Mouse (Mus musculus) cerebellum, adult 11-12 months (tissue): ENCODE data around the gene Trappc5.

ENCODE experiments used
- DNase-seq: peaks from one replicate; pipeline ENCODE4 v3.0.0; 2022

The Trappc5 gene

DNA sequence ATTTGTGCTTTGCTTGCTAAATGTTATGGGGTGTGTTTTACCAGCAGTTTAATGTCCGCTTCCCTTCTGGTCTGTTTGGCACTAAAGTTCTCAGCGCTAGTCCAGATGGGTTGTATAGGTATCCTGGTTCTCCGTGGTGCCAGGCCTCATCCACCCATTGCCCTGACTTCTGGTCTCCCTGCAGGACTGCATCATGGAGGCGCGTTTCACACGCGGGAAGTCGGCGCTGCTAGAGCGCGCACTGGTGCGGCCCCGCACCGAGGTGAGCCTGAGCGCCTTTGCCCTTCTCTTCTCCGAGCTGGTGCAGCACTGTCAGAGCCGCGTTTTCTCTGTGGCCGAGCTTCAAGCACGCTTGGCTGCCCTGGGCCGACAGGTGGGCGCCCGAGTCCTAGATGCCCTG is 2.7 kb downstream of the Trappc5 start:
- DNase-seq, result no peak

DNA sequence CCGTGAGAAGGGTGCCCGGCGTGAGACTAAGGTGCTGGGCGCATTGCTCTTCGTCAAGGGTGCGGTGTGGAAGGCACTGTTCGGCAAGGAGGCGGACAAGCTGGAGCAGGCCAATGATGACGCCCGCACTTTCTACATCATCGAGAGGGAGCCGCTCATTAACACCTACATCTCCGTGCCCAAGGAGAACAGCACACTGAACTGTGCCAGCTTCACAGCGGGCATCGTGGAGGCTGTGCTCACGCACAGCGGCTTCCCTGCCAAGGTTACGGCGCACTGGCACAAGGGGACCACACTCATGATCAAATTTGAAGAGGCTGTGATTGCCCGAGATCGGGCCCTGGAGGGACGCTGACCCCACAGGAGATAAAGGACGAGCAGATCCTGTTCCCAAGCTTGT is 3.1 kb downstream of the Trappc5 start:
- DNase-seq, result peak; percentile 75

DNA sequence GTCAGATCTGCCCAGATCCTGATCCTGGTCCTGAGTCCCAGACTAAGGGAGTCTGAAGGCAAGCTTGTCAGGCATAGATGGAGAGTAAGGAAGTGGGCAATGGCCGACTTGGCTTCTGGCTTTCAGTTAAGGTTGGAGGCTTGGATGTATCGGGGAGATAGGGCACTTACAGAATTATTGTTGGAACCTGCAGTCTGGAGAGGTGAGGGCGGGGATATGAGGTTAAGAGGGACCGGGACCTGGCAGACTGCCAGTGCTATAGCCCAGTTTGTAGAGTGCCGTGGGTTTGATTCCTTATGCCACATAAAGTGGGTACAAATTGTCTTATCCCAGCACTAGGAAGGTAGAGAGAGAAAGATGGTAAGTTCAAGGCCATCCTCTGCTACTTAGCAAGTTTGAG is 3.6 kb downstream of the Trappc5 start:
- DNase-seq, result peak; percentile 53

DNA sequence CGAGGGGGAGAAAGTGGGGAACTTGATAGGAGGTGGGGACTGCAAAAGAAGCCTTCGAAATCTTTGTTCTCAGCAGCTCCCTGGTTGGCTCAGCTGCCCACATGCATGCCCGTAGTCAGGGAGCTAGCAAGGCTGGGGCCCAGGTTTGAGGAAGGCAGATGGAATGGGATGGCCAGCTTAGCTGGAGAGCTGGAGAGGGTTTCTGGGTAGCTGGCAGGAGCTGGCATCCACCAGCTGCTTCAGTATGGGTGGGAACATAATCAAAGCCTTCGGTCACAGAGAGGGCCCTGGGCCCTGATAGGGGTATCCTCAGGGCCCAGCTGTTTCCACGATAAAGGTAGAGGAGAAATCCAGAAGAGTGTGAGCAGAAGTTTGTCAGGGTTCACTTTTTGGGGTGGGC is 6.3 kb downstream of the Trappc5 start:
- DNase-seq, result peak; percentile 46

DNA sequence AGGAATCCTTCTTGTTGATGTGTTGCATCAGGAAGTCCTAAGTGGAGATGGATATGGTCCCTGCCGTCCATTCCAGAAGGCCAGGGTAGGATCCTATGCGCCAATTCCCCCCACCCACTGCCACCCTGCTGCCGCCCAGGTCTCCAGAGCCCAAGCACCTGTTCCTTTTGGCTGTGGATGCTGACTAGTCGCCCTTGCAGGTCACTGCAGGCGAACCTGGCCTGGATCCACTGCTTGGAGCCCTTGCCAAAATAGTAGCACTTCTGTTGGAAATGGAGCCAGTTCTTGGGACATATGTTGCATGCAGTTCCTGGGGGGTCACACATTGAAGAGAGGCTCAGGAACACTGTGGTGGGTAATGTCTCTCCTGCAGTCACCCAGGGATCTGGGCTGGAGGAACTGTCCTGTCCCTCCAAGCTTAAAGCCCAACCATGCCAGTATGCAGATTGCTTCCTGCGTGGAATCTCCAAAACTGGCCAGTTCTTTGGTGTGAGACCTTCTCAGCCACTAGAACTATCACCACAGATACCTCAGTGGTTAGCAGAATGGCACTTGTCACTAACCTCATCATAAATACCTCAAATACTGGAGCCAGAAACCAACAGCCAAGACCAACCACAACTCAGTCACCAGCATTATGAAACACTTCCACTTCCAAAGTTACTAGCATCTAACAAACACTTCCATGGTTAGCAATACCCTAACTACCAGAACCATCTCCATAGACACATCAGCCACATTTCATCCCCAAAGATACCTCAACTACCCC is 7.5 kb downstream of the Trappc5 start:
- peak; percentile 89 for DNase-seq

DNA sequence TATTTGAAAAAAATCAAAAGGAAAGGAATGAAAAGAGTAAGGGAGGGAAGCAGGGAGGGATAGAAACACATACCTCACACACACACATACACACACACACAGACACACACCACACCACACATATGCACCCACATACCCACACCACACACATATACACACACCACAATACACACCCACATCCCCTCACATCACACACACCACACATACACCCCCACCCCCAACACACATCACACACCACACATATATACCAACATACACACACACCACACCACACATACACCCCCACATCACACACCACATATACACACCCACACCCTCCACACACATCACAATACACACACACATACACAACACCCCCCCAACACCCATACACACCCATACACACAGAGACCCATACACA is 8.4 kb downstream of the Trappc5 start:
- no peak for DNase-seq

DNA sequence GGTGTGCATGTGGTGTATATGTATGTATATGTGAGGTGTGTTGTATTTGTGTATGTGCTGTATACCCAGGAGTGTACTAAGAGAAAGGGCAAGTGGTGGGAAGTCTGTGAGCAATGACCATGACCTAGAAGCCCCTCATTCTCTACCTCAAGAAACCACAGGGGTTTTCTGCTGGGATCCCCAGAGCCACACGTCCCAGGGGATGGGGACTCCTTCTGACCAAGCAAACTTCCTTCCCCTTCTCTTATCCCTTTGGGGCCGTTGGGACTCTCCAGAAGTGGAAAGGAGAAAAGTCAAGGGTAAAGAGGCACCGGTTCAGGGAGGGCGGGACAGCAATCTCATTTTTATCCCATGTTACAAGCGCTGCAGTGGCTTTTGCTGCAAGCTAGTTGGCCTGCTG is 9.3 kb downstream of the Trappc5 start:
- no peak for DNase-seq

DNA sequence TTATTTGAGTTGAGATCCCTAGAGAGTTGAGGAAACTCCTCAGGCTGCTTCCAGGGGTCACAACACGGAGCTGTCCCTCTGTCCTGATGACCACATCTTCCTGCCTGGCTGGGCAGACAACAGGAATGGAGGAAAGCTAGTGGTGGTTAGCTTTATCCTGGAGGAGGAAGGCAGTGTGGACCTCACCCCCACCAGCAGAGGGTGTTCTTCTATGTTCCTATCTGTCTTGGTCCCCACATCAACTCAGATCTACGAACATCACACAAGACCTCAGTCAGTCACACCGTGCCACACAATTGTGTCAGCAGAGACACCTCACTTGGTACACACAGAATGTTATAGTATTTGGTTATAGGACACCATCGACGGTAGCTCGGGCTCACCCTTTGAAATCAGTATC is 11.4 kb downstream of the Trappc5 start:
- DNase-seq, result no peak

DNA sequence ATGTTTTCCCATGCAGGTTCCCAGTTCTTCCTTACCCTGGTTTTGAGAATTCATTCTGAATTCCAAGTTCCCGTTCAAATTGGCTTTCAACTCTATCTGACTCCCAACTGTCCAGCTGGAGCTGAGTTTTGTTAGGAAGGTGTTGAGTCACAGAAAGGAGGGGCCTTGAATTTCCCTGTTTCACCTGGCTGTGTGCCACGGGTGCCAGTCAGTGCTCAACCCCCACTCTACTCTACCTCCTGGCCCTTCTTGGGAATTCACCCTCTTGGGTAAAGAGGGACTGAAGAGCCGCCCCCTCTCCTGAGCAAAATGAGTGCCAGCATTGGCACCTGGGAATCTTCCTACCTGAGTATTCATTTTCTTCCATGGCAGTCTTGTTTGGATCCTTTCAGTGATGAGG is 14.7 kb downstream of the Trappc5 start:
- no peak for DNase-seq

DNA sequence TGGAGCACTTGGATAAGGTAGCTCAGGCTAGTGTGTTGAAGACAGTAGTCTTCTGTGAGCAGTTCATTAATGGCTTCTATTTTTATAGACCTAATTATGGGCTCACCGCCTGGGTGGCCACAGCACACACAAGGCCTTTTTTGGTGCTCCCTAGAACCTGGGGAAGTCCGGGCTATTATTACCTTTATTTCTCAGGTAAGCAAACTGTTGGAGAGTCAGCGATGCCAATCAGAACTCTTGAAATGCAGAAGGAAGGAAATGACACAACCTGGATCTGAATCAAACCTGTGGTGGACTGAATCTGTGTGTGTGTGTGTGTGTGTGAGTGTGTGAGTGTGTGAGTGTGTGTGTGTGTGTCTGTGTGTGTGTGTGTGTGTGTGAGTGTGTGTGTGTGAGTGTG is 18.0 kb downstream of the Trappc5 start, which contains the start of gene Fcer2a:
Gene Fcer2a, minus strand, starts transcription at position 55 of the 400 bp plus-strand sequence.
- DNase-seq, result no peak

DNA sequence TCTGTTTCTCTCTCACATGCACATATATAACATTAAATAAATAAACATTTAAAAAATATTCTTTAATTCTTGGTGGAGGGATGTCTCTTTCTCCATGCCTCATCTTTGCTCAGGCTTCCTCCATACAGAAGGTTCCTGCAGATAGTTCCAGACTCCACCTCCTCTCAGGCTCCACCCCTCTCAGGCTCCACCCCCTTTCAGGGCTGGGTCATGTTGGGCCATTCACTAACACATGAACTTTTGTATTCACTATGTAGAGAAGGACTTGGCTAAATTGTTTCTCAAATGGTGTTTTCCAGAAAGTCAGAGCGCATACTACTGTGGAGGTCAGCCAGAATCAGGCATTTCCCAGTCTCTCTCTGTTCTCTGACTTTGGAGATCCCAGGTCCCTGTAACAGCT is 25.4 kb downstream of the Trappc5 start:
- DNase-seq, result no peak

DNA sequence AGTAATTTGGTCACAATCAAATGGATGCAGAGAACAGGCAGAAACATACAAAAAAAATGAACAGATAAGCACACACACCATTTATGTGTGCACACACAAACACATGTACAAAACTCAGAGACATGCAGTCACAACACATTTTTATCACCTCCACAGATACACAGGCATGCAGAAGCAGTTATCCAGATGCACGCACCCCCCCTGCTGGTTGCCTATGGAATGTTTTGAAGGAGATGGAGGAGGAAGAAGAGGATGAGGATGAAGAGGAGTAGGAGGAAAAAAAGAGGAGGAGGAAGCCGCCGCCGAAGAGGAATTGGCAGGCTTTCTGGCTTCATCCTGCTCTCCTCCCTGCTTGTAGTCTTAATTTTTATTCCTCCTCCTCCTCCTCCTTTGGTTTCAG is 29.6 kb downstream of the Trappc5 start:
- DNase-seq, result no peak

DNA sequence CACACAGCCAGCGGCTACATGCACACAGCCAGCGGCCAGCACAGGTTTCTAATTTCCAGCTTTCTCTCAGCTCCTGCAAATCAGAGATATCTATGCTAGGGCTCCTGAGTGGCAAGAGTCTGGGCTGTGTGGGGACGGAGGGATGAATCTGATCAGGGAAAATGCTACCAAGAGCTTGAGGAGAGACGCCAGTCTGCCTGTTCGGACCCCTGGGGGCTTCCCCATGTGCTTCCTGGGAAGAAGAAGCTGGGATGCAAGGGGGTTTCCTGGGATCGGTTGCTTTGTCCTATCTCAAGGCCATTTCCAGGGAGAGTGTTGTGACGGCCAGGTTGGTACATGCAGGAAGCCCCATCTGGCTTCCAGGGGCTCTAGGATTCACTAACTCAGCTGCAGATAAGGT is 31.5 kb downstream of the Trappc5 start:
- DNase-seq, result no peak

DNA sequence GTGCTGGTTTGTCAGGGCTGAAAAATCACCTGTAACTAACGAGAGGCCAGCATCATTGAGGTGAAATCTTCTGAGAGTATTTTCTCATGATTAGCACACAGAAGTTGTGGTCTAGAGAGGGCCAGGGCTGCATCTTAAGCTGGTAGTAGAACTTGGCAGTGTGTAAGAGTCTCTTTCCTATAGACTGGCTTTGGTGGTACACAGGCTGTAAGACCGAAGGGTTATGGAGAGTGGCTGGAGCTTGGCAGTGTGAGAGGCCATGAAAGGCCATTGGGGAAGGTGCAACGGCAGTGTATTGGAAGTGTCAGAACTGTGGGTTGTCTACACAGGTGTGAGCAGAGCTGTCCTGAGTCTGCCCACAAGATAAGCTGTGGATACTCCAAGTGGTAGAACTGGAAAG is 34.2 kb downstream of the Trappc5 start:
- no peak for DNase-seq

DNA sequence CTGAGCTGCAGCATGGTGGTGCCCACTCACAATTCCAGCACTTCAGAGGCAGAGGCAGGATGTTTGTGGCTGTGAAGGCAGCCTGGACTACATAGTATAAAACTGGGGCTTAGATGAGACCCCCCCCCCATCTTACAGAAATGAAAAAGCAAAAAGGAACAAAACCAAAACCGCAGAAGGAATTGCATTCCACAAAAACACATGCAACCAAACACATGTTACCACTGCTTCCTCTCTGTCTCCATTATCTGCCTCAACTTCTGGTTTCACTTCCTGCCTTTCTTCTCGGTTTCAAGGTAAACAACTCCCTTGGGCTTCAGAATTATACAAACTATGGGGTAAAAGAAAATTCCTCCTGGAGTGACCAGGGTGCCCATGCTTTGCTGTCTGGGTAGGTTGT is 35.5 kb downstream of the Trappc5 start:
- DNase-seq, result no peak

DNA sequence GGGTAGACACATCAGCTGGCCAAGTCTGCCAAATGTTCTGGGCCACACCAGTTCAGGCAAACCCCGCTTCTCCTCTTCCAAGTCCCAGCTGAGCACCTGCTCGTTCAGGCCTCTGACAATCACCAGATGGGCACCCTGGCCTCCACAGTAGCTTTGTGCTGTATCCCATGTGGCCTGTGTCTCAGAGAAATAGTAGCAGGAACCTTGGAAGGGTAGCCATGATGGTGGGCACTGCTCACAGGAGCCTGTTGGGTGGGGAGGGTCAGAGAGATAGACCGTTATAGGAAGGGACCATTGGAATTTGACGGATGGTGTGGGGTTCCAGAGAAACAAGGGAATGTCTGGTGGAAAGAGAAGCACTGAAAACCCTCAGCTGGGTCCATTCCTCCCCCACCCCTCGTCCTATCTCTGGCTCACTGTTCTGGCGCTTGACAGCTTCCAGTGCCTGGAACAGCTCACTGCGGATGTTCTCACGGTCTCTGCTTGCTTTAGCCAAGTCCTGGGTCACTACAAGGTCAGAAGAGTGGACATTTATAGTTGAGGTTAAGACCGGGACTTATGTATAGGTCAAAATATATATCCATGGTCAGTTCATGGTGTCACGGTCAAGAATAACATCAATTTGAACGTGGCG is 41.3 kb downstream of the Trappc5 start:
- DNase-seq, result no peak

DNA sequence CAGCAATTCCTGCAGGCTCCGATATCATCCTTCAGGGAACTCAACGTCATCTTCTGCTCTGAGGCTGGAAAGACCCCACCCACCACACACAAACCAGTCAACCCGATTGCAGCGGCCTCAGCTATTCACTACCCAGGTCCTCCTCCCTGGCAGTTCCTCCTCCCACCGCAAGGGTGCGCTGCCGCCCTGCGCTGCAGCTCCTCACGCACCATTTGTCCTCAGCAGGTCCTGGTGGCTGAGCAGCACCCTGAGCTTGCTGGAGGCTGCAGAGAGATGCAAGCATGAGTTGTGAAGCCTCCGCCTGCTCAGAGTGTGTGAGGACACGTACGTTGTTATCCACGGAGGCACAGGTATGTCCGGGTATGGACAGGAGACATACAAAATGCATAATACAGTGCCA is 42.5 kb downstream of the Trappc5 start:
- DNase-seq, result peak; percentile 38

DNA sequence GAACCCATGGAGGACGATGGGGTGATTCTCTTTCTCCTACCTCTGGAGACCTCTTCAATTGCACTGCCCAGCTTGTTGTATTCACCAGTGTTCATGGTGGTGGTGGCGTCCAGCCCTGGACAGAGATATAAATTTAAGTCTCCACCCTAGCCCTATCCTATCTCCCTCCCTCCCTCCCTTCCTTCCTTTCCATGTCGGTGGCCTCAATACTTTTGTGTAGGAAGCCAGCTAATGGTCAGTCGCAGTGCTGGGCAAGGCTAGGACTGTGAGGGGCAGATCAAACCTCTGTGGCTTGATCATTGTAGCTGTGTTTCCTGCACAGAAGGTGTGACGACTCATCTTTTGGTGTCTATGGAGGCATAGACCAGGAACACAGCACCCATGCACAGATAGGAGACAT is 44.5 kb downstream of the Trappc5 start, which contains the start of gene Clec4g:
Gene Clec4g, minus strand, starts transcription at position 101 of the 400 bp plus-strand sequence.
- DNase-seq, result no peak

DNA sequence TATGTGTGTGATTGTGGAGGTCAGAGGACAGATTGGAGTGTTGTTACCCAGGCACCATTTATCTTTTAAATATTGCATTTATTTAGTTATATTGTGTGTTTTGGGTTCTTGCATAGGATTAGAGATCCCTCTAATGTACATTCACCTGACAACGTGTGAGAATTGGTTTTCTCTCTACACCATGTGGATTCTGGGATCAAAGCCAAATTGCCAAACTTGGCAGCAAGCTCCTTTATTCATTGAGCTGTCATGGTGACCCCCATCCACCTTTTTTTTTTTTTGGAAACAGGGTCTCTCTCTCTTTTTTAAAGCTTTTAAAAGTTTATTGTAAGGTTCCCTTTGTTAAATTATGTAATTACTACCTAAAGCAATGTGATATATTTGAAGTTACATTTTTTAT is 44.9 kb downstream of the Trappc5 start:
- no peak for DNase-seq
